Mouse (Mus musculus): ENCODE data around the gene Vps37c. TPM values are rescaled to one million over a fixed set of nuclear protein-coding genes. Genes with fewer than 3 reads are reported as not detected.

The Vps37c gene
- polyA plus RNA-seq, 1 experiment: 23.1 TPM

DNA sequence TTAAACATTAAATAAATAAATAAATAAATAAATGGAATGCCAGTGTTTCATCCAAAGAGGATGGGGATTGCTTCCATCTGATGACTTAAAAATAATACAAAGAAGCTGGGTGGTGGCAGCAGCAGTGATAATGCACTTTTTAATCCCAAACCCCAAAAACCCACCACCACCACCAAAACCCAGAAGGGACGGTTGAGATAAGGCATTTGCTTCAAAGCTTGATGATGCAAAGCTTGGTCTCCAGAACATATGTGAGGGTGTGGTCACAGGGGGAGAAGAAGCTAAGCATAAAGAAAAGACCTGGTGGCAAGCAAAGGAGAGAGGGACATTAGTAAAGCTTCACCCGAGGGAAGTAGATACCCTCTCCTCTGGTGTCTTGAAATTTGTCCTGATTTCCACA lies 26.6 kb upstream of the Vps37c start:
- no peak for TF ChIP-seq CTCF (IDR thresholded peaks at IDR 0.05; ENCODE audit: extremely low read depth, insufficient read depth, low read length)
- no peak for TF ChIP-seq POLR2A (IDR thresholded peaks at IDR 0.05; ENCODE audit: extremely low read depth, insufficient read depth, low read length)
- no peaks in the 10 kb centered on the region for H3K4me1 ChIP-seq (ENCODE audit: control insufficient read depth, insufficient read depth, low read length)
- H3K27ac ChIP-seq (ENCODE audit: insufficient read depth, low read length): no peak overlapping the region
- H3K4me3 ChIP-seq (ENCODE audit: insufficient read depth, low read length): no peak overlapping the region

GRCm38 (mm10) chr19:10662665-10663064 lies 25.9 kb upstream of the Vps37c start:
- Histone ChIP-seq H3K4me1 (ENCODE audit: control insufficient read depth, insufficient read depth, low read length) (no peaks in the 10 kb centered on the region), H3K4me3 (ENCODE audit: insufficient read depth, low read length) (no peak overlapping the region), H3K27ac (ENCODE audit: insufficient read depth, low read length) (no peak overlapping the region)
- TF ChIP-seq CTCF (IDR thresholded peaks at IDR 0.05; ENCODE audit: extremely low read depth, insufficient read depth, low read length): no peak
- no peak for TF ChIP-seq POLR2A (IDR thresholded peaks at IDR 0.05; ENCODE audit: extremely low read depth, insufficient read depth, low read length)

DNA sequence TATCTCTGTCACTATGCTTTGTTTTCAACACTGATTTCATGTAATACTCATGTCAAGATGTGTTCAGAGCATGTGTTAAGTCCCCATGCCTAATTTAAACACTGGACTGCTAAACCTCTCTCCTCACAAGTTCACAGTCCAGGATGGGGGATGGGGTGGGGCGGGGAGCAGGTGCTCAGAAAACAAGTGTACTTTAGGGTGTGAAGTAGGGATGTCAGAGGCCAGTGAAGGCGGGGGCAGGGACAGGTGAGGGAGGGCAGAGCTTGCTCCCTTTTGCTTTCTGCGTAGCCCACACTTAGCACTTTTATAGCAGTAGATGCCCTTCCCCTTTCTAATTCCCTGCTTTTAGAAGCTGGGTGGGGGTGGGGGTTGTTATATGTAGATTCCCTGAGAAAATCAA lies 23.4 kb upstream of the Vps37c start:
- TF ChIP-seq CTCF (IDR thresholded peaks at IDR 0.05; ENCODE audit: extremely low read depth, insufficient read depth, low read length): no peak
- TF ChIP-seq POLR2A (IDR thresholded peaks at IDR 0.05; ENCODE audit: extremely low read depth, insufficient read depth, low read length): no peak
- Histone ChIP-seq H3K4me3 (ENCODE audit: insufficient read depth, low read length) (no peak overlapping the region), H3K4me1 (ENCODE audit: control insufficient read depth, insufficient read depth, low read length) (no peaks in the 10 kb centered on the region), H3K27ac (ENCODE audit: insufficient read depth, low read length) (no peak overlapping the region)

DNA sequence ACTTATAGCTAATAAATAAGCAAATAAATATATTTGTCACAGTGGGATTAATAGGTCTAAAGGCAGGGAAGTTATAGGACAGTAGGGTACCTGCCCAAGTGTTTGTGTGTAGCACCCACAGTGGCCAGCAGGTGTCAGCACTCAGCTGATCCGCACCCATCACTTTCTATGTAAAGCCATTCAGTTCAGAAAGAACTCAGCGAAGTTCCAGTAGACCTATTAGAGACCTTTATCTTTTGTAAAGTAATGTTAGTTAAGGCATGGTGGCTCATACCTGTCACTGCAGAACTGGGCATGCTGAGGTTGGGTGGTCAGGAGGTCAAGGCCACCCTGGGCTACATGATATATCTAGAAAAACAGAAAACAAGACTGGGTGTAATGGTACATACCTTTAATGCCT lies 23.0 kb upstream of the Vps37c start:
- TF ChIP-seq POLR2A (IDR thresholded peaks at IDR 0.05; ENCODE audit: extremely low read depth, insufficient read depth, low read length) (no peak), CTCF (IDR thresholded peaks at IDR 0.05; ENCODE audit: extremely low read depth, insufficient read depth, low read length) (peak; percentile 83)

GRCm38 (mm10) chr19:10671319-10671718 lies 17.2 kb upstream of the Vps37c start:
- no peak overlapping the region for H3K4me3 ChIP-seq (ENCODE audit: insufficient read depth, low read length)
- TF ChIP-seq POLR2A (IDR thresholded peaks at IDR 0.05; ENCODE audit: extremely low read depth, insufficient read depth, low read length) (no peak), CTCF (IDR thresholded peaks at IDR 0.05; ENCODE audit: extremely low read depth, insufficient read depth, low read length) (no peak)

More for the DNA sequence above, 23.0 kb upstream of the Vps37c start:
- no peak overlapping the region for H3K4me3 ChIP-seq (ENCODE audit: insufficient read depth, low read length)
- no peak overlapping the region for H3K27ac ChIP-seq (ENCODE audit: insufficient read depth, low read length)
- H3K4me1 ChIP-seq (ENCODE audit: control insufficient read depth, insufficient read depth, low read length): no peaks in the 10 kb centered on the region

DNA sequence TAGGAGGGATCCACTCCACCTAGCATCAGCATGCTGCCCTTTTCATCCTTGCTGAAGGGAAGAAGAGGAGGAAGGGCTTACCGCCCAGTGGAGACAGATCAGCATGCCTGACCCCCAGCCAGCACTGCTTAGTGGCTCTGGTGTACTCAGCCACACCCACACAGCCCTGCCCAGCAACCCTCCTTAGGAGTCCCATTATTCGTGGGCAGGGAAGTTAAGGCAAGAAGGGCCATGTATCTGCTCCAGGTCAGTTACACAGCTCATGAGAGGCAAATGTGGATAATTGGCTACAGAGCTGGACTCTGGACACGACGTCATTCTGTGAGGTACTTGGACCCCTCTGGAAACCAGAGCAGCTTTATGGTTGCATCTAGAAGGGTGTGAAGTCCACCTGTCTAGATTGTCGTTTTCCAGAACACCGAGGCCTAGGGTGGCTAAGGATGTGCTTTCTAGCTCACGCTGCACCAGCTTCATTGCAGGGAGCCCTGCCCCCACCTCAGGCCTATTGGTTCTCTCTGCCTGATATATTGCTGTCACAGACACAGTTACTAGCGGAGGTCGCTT lies 16.6 kb upstream of the Vps37c start:
- Histone ChIP-seq H3K27ac (ENCODE audit: insufficient read depth, low read length) (no peak overlapping the region), H3K4me1 (ENCODE audit: control insufficient read depth, insufficient read depth, low read length) (no peaks in the 10 kb centered on the region), H3K4me3 (ENCODE audit: insufficient read depth, low read length) (no peak overlapping the region)
- TF ChIP-seq POLR2A (IDR thresholded peaks at IDR 0.05; ENCODE audit: extremely low read depth, insufficient read depth, low read length) (no peak), CTCF (IDR thresholded peaks at IDR 0.05; ENCODE audit: extremely low read depth, insufficient read depth, low read length) (no peak)

More at GRCm38 (mm10) chr19:10671319-10671718, 17.2 kb upstream of the Vps37c start:
- Histone ChIP-seq H3K4me1 (ENCODE audit: control insufficient read depth, insufficient read depth, low read length) (no peaks in the 10 kb centered on the region), H3K27ac (ENCODE audit: insufficient read depth, low read length) (no peak overlapping the region)

- Histone ChIP-seq H3K27ac (ENCODE audit: insufficient read depth, low read length) (no peak overlapping the region), H3K4me3 (ENCODE audit: insufficient read depth, low read length) (no peak overlapping the region), H3K4me1 (ENCODE audit: control insufficient read depth, insufficient read depth, low read length) (no peaks in the 10 kb centered on the region)
- TF ChIP-seq CTCF (IDR thresholded peaks at IDR 0.05; ENCODE audit: extremely low read depth, insufficient read depth, low read length) (no peak), POLR2A (IDR thresholded peaks at IDR 0.05; ENCODE audit: extremely low read depth, insufficient read depth, low read length) (no peak)
These were observed 15.3 kb upstream of the Vps37c start for GRCm38 (mm10) chr19:10673275-10673674.

GRCm38 (mm10) chr19:10676656-10677055 lies 11.9 kb upstream of the Vps37c start:
- Histone ChIP-seq H3K4me1 (ENCODE audit: control insufficient read depth, insufficient read depth, low read length) (no peaks in the 10 kb centered on the region), H3K27ac (ENCODE audit: insufficient read depth, low read length) (no peak overlapping the region), H3K4me3 (ENCODE audit: insufficient read depth, low read length) (no peak overlapping the region)
- no peak for TF ChIP-seq POLR2A (IDR thresholded peaks at IDR 0.05; ENCODE audit: extremely low read depth, insufficient read depth, low read length)
- no peak for TF ChIP-seq CTCF (IDR thresholded peaks at IDR 0.05; ENCODE audit: extremely low read depth, insufficient read depth, low read length)

GRCm38 (mm10) chr19:10677915-10678771 lies 10.4 kb upstream of the Vps37c start, which contains the start of gene Pga5:
Pga5 (minus strand) TSS chr19:10678071.
- Histone ChIP-seq H3K4me3 (ENCODE audit: insufficient read depth, low read length) (no peak within 1 kb of the TSS), H3K27ac (ENCODE audit: insufficient read depth, low read length) (no peak within 1 kb of the TSS), H3K4me1 (ENCODE audit: control insufficient read depth, insufficient read depth, low read length) (no peaks in the 10 kb centered on the region)
- TF ChIP-seq POLR2A (IDR thresholded peaks at IDR 0.05; ENCODE audit: extremely low read depth, insufficient read depth, low read length) (no peak), CTCF (IDR thresholded peaks at IDR 0.05; ENCODE audit: extremely low read depth, insufficient read depth, low read length) (peak; percentile 85)

- H3K27ac ChIP-seq (ENCODE audit: insufficient read depth, low read length): no peak overlapping the region
- no peaks in the 10 kb centered on the region for H3K4me1 ChIP-seq (ENCODE audit: control insufficient read depth, insufficient read depth, low read length)
- no peak overlapping the region for H3K4me3 ChIP-seq (ENCODE audit: insufficient read depth, low read length)
- TF ChIP-seq POLR2A (IDR thresholded peaks at IDR 0.05; ENCODE audit: extremely low read depth, insufficient read depth, low read length) (no peak), CTCF (IDR thresholded peaks at IDR 0.05; ENCODE audit: extremely low read depth, insufficient read depth, low read length) (no peak)
These were observed 9.8 kb upstream of the Vps37c start for GRCm38 (mm10) chr19:10678772-10679067.
